Mouse (Mus musculus): ENCODE results near the gene Gm21988. TPM values are rescaled to one million over a fixed set of nuclear protein-coding genes. Genes with fewer than 3 reads are reported as not detected.

The Gm21988 gene
- polyA plus RNA-seq, 1 experiment from 2014 or later: 9.9 TPM

- no peak overlapping the region for H3K27ac ChIP-seq (ENCODE audit: low read length)
- H3K27me3 ChIP-seq (replicated peaks; ENCODE audit: control insufficient read depth, insufficient read depth, low read length): peaks cover 26% of the 10 kb centered on the region
- WGBS: 13% methylated on average over 18 of the region's 18 CpGs
- no peak overlapping the region for H3K4me3 ChIP-seq (ENCODE audit: low read length)
- H3K9ac ChIP-seq (ENCODE audit: low read depth, low read length): no peak overlapping the region
- H3K9me3 ChIP-seq (ENCODE audit: control insufficient read depth, low read length): no peaks in the 10 kb centered on the region
- H3K36me3 ChIP-seq (ENCODE audit: control insufficient read depth, insufficient read depth, low read length): no peaks in the 10 kb centered on the region
- H3K4me1 ChIP-seq (ENCODE audit: control insufficient read depth, insufficient read depth, low read length): peaks cover 21% of the 10 kb centered on the region
- ATAC-seq: no peak
- H3K4me2 ChIP-seq (ENCODE audit: low read depth, low read length): peak overlapping the region; percentile 65
These were observed 24.8 kb downstream of the Gm21988 start for GRCm38 (mm10) chr11:70214856-70215209.

GRCm38 (mm10) chr11:70214191-70214855 is 25.3 kb downstream of the Gm21988 start:
- Histone ChIP-seq H3K36me3 (ENCODE audit: control insufficient read depth, insufficient read depth, low read length) (no peaks in the 10 kb centered on the region), H3K4me2 (ENCODE audit: low read depth, low read length) (peak overlapping the region; percentile 65), H3K9me3 (ENCODE audit: control insufficient read depth, low read length) (no peaks in the 10 kb centered on the region), H3K9ac (ENCODE audit: low read depth, low read length) (peak overlapping the region; percentile 68), H3K27ac (ENCODE audit: low read length) (no peak overlapping the region), H3K4me3 (ENCODE audit: low read length) (peak overlapping the region; percentile 43), H3K4me1 (ENCODE audit: control insufficient read depth, insufficient read depth, low read length) (peaks cover 20% of the 10 kb centered on the region), H3K27me3 (replicated peaks; ENCODE audit: control insufficient read depth, insufficient read depth, low read length) (peaks cover 26% of the 10 kb centered on the region)
- peak; percentile 43 for ATAC-seq
- WGBS: 1% methylated on average over 46 of the region's 46 CpGs

GRCm38 (mm10) chr11:70213736-70214135 is 25.9 kb downstream of the Gm21988 start:
- Histone ChIP-seq H3K9me3 (ENCODE audit: control insufficient read depth, low read length) (no peaks in the 10 kb centered on the region), H3K27ac (ENCODE audit: low read length) (no peak overlapping the region), H3K9ac (ENCODE audit: low read depth, low read length) (peak overlapping the region; percentile 68), H3K4me2 (ENCODE audit: low read depth, low read length) (peak overlapping the region; percentile 65), H3K27me3 (replicated peaks; ENCODE audit: control insufficient read depth, insufficient read depth, low read length) (peaks cover 26% of the 10 kb centered on the region), H3K4me1 (ENCODE audit: control insufficient read depth, insufficient read depth, low read length) (peaks cover 16% of the 10 kb centered on the region), H3K4me3 (ENCODE audit: low read length) (peak overlapping the region; percentile 43), H3K36me3 (ENCODE audit: control insufficient read depth, insufficient read depth, low read length) (no peaks in the 10 kb centered on the region)
- ATAC-seq: peak; percentile 37; the same call in 1 of the 2 replicates
- WGBS: 10% methylated on average over 25 of the region's 26 CpGs

GRCm38 (mm10) chr11:70212896-70213295 is 26.7 kb downstream of the Gm21988 start:
- no peaks in the 10 kb centered on the region for H3K9me3 ChIP-seq (ENCODE audit: control insufficient read depth, low read length)
- peak overlapping the region; percentile 65; the same call in 1 of the 2 replicates for H3K4me2 ChIP-seq (ENCODE audit: low read depth, low read length)
- peak; percentile 43 for ATAC-seq
- peaks cover 11% of the 10 kb centered on the region for H3K4me1 ChIP-seq (ENCODE audit: control insufficient read depth, insufficient read depth, low read length)
- no peaks in the 10 kb centered on the region for H3K36me3 ChIP-seq (ENCODE audit: control insufficient read depth, insufficient read depth, low read length)
- no peak overlapping the region for H3K4me3 ChIP-seq (ENCODE audit: low read length)
- H3K27me3 ChIP-seq (replicated peaks; ENCODE audit: control insufficient read depth, insufficient read depth, low read length): peaks cover 26% of the 10 kb centered on the region
- H3K9ac ChIP-seq (ENCODE audit: low read depth, low read length): no peak overlapping the region
- no peak overlapping the region for H3K27ac ChIP-seq (ENCODE audit: low read length)
- 8% methylated on average over 9 of the region's 9 CpGs for WGBS

GRCm38 (mm10) chr11:70212423-70212822 is 27.2 kb downstream of the Gm21988 start, which contains the start of gene Slc16a11:
Gene Slc16a11, plus strand, starts transcription at chr11:70212752.
- Histone ChIP-seq H3K4me2 (ENCODE audit: low read depth, low read length) (peak within 1 kb of the TSS; percentile 65), H3K4me1 (ENCODE audit: control insufficient read depth, insufficient read depth, low read length) (peaks cover 9% of the 10 kb centered on the region), H3K36me3 (ENCODE audit: control insufficient read depth, insufficient read depth, low read length) (no peaks in the 10 kb centered on the region), H3K27me3 (replicated peaks; ENCODE audit: control insufficient read depth, insufficient read depth, low read length) (peaks cover 26% of the 10 kb centered on the region), H3K9me3 (ENCODE audit: control insufficient read depth, low read length) (no peaks in the 10 kb centered on the region), H3K9ac (ENCODE audit: low read depth, low read length) (peak within 1 kb of the TSS; percentile 68), H3K27ac (ENCODE audit: low read length) (no peak within 1 kb of the TSS), H3K4me3 (ENCODE audit: low read length) (peak within 1 kb of the TSS; percentile 43; the same call in 1 of the 2 replicates)
- ATAC-seq: no peak
- 60% methylated on average over 6 of the region's 6 CpGs for WGBS

- no peak for ATAC-seq
- no peaks in the 10 kb centered on the region for H3K9me3 ChIP-seq (ENCODE audit: control insufficient read depth, low read length)
- no peak overlapping the region for H3K4me2 ChIP-seq (ENCODE audit: low read depth, low read length)
- H3K36me3 ChIP-seq (ENCODE audit: control insufficient read depth, insufficient read depth, low read length): no peaks in the 10 kb centered on the region
- H3K27me3 ChIP-seq (replicated peaks; ENCODE audit: control insufficient read depth, insufficient read depth, low read length): peaks cover 26% of the 10 kb centered on the region
- WGBS: 84% methylated on average over 6 of the region's 6 CpGs
- no peak overlapping the region for H3K9ac ChIP-seq (ENCODE audit: low read depth, low read length)
- H3K4me1 ChIP-seq (ENCODE audit: control insufficient read depth, insufficient read depth, low read length): peaks cover 9% of the 10 kb centered on the region
- no peak overlapping the region for H3K4me3 ChIP-seq (ENCODE audit: low read length)
- no peak overlapping the region for H3K27ac ChIP-seq (ENCODE audit: low read length)
These were observed 27.7 kb downstream of the Gm21988 start for GRCm38 (mm10) chr11:70211972-70212371.

GRCm38 (mm10) chr11:70210681-70211080 is 28.9 kb downstream of the Gm21988 start:
- Histone ChIP-seq H3K4me3 (ENCODE audit: low read length) (no peak overlapping the region), H3K27me3 (replicated peaks; ENCODE audit: control insufficient read depth, insufficient read depth, low read length) (peaks cover 19% of the 10 kb centered on the region), H3K27ac (ENCODE audit: low read length) (no peak overlapping the region), H3K9ac (ENCODE audit: low read depth, low read length) (no peak overlapping the region), H3K4me1 (ENCODE audit: control insufficient read depth, insufficient read depth, low read length) (peaks cover 9% of the 10 kb centered on the region), H3K36me3 (ENCODE audit: control insufficient read depth, insufficient read depth, low read length) (no peaks in the 10 kb centered on the region), H3K9me3 (ENCODE audit: control insufficient read depth, low read length) (no peaks in the 10 kb centered on the region), H3K4me2 (ENCODE audit: low read depth, low read length) (no peak overlapping the region)
- WGBS: 88% methylated on average over 2 of the region's 2 CpGs
- no peak for ATAC-seq

GRCm38 (mm10) chr11:70208778-70209388 is 30.7 kb downstream of the Gm21988 start:
- ATAC-seq: no peak
- Histone ChIP-seq H3K36me3 (ENCODE audit: control insufficient read depth, insufficient read depth, low read length) (no peaks in the 10 kb centered on the region), H3K9ac (ENCODE audit: low read depth, low read length) (no peak overlapping the region), H3K9me3 (ENCODE audit: control insufficient read depth, low read length) (no peaks in the 10 kb centered on the region), H3K27ac (ENCODE audit: low read length) (no peak overlapping the region), H3K4me1 (ENCODE audit: control insufficient read depth, insufficient read depth, low read length) (no peaks in the 10 kb centered on the region; the same call in 1 of the 2 replicates), H3K4me2 (ENCODE audit: low read depth, low read length) (no peak overlapping the region), H3K4me3 (ENCODE audit: low read length) (no peak overlapping the region), H3K27me3 (replicated peaks; ENCODE audit: control insufficient read depth, insufficient read depth, low read length) (peaks cover 3% of the 10 kb centered on the region)
- WGBS: 71% methylated on average over 5 of the region's 5 CpGs

GRCm38 (mm10) chr11:70207283-70207682 is 32.3 kb downstream of the Gm21988 start:
- no peak overlapping the region for H3K27ac ChIP-seq (ENCODE audit: low read length)
- no peaks in the 10 kb centered on the region for H3K36me3 ChIP-seq (ENCODE audit: control insufficient read depth, insufficient read depth, low read length)
- no peak overlapping the region for H3K9ac ChIP-seq (ENCODE audit: low read depth, low read length)
- no peaks in the 10 kb centered on the region for H3K4me1 ChIP-seq (ENCODE audit: control insufficient read depth, insufficient read depth, low read length)
- 81% methylated on average over 7 of the region's 7 CpGs for WGBS
- H3K4me3 ChIP-seq (ENCODE audit: low read length): no peak overlapping the region
- ATAC-seq: no peak
- no peak overlapping the region for H3K4me2 ChIP-seq (ENCODE audit: low read depth, low read length)
- no peaks in the 10 kb centered on the region for H3K9me3 ChIP-seq (ENCODE audit: control insufficient read depth, low read length)
- no peaks in the 10 kb centered on the region for H3K27me3 ChIP-seq (replicated peaks; ENCODE audit: control insufficient read depth, insufficient read depth, low read length)
